Mouse (Mus musculus) ES-E14 (cell line): ENCODE data around the gene Fryl.

Experiments used
- HCFC1 ChIP-seq: IDR thresholded peaks from 2 replicates; pipeline ENCODE4 v1.6.1; 2012; ENCODE audit warnings: low read length, inconsistent platforms, borderline replicate concordance; ENCODE audit not compliant: insufficient read depth
- ZC3H11A ChIP-seq: IDR thresholded peaks from 2 replicates; pipeline ENCODE4 v1.6.1; 2012; ENCODE audit warnings: low read depth, mild to moderate bottlenecking, inconsistent platforms, low read length, borderline replicate concordance
- ZNF384 ChIP-seq: IDR thresholded peaks from 2 replicates; pipeline ENCODE4 v1.6.1; 2012; ENCODE audit warnings: low read depth, low read length, inconsistent platforms

DNA sequence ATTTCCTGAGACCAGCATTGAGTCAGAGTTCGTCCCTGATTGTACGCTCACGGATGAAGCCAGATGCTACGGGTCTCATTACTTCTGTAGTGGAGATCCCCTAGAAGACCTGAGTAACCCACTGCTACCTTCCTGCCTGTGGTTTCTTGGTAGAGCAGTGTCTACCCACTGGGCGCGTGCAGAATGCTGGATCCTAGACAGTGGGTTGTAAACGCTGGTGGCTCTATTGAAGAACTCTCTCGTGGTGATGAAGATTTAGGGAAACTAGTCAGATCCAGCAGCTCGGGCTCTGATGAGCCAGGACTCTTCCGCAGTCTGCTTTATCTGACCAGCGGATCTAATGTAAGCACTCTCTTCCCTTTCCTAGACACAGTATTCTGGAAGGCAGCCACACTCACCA is 121.3 kb downstream of the Fryl start:
- TF ChIP-seq ZC3H11A, result no peak
- no peak for TF ChIP-seq HCFC1
- no peak for TF ChIP-seq ZNF384
